8 mouse cellular contexts compared by ENCODE assay signal in genomic region chr4:43506536-43507185, GRCm38 (mm10). TPM values are rescaled to one million over a fixed set of nuclear protein-coding genes. Genes with fewer than 3 reads are reported as not detected.
DNase-seq lines count a peak whose midpoint lies in the region; ATAC-seq and TF ChIP-seq lines count a peak whose summit lies in the region.

Gene Car9 (plus strand): TSS chr4:43506966.

- H3K36me3 ChIP-seq in megakaryocyte, embryonic 14.5 days (replicated peaks; ENCODE audit: low read length), result peaks cover 38% of the 10 kb centered on the region
- H3K36me3 ChIP-seq in hindbrain, embryonic 12.5 days, result no peaks in the 10 kb centered on the region
- H3K36me3 ChIP-seq in small intestine, adult 2 months (ENCODE audit: control insufficient read depth, insufficient read depth, low read length), result 0 out of 2 replicates have a peak, but pooled peaks cover 2% of the 10 kb centered on the region

- peaks cover 74% of the 10 kb centered on the region for H3K4me1 ChIP-seq in megakaryocyte, embryonic 14.5 days
- peaks cover 20% of the 10 kb centered on the region for H3K4me1 ChIP-seq in hindbrain, embryonic 12.5 days
- peaks cover 21% of the 10 kb centered on the region; the same call in 1 of the 2 replicates for H3K4me1 ChIP-seq in small intestine, adult 2 months (ENCODE audit: control insufficient read depth, insufficient read depth, insufficient read length, low read length)

- no peaks in the 10 kb centered on the region for H3K27me3 ChIP-seq in megakaryocyte, embryonic 14.5 days (replicated peaks)
- H3K27me3 ChIP-seq in hindbrain, embryonic 12.5 days, result peaks cover 43% of the 10 kb centered on the region
- no peaks in the 10 kb centered on the region for H3K27me3 ChIP-seq in small intestine, adult 2 months (ENCODE audit: control insufficient read depth, insufficient read depth, low read length)

- DNase-seq in adrenal gland, postnatal 10 days, result peak; percentile 65
- DNase-seq in adrenal gland, adult 8-10 months, result no peak
- no peak for DNase-seq in layer of hippocampus, adult 9-10 months (ENCODE audit: low spot score)
- DNase-seq in testis, postnatal 14 days (ENCODE audit: low spot score), result no peak

- H3K9me3 ChIP-seq in megakaryocyte, embryonic 14.5 days, result no peaks in the 10 kb centered on the region
- H3K9me3 ChIP-seq in hindbrain, embryonic 12.5 days (replicated peaks), result no peaks in the 10 kb centered on the region

- H3K4me3 ChIP-seq in megakaryocyte, embryonic 14.5 days (replicated peaks), result peak within 1 kb of the TSS; percentile 94
- H3K4me3 ChIP-seq in hindbrain, embryonic 12.5 days, result no peak within 1 kb of the TSS
- peak within 1 kb of the TSS; percentile 87 for H3K4me3 ChIP-seq in small intestine, adult 2 months (ENCODE audit: low read depth, low read length)

- no peak for TF ChIP-seq POLR2A in small intestine, adult 2 months (IDR thresholded peaks at IDR 0.05; ENCODE audit: low read depth, low read length)

- ATAC-seq in megakaryocyte, adult 5-6 weeks (ENCODE audit: poor library complexity, severe bottlenecking), result no peak
- no peak for ATAC-seq in hindbrain, embryonic 12.5 days (ENCODE audit: low FRiP score)

- WGBS in hindbrain, embryonic 12.5 days, result 55% methylated on average over 9 of the region's 9 CpGs
- WGBS in small intestine, adult 2 months, result 22% methylated on average over 9 of the region's 9 CpGs

- no peak for TF ChIP-seq CTCF in small intestine, adult 2 months (IDR thresholded peaks at IDR 0.05; ENCODE audit: extremely low read depth, insufficient read length, insufficient replicate concordance, low read depth, low read length)

- peak within 1 kb of the TSS; percentile 47; the same call in 1 of the 2 replicates for H3K9ac ChIP-seq in hindbrain, embryonic 12.5 days

- peak within 1 kb of the TSS; percentile 58; the same call in 1 of the 2 replicates for H3K4me2 ChIP-seq in hindbrain, embryonic 12.5 days (replicated peaks)

- H3K27ac ChIP-seq in hindbrain, embryonic 12.5 days, result no peak within 1 kb of the TSS
- H3K27ac ChIP-seq in small intestine, adult 2 months (ENCODE audit: insufficient read depth, low read depth, low read length), result peak within 1 kb of the TSS; percentile 71

RNA-seq across cellular contexts. Expression of gene Car9, which starts in this region (rescaled TPM):
- under 1 TPM; 0.76 to 0.90 TPM for total RNA-seq in adrenal gland, postnatal 10 days (2021)
- under 1 TPM in 3 of 4 experiments, not detected in 1; 0.32 to 0.68 (median 0.56) TPM for total RNA-seq in adrenal gland, adult 8-10 months (2022)
- 1.4 and 11.2 TPM in 2 replicates for polyA plus RNA-seq in megakaryocyte, embryonic 14.5 days (2012; ENCODE audit: insufficient read depth, low replicate concordance)
- total RNA-seq in megakaryocyte, adult 5-6 weeks (2015), result 3.0 and 3.5 TPM in 2 replicates
- 0.41 and 1.1 TPM in 2 replicates for total RNA-seq in megakaryocyte, adult 5-6 weeks (2017)
- 1.3 and 1.5 TPM in 2 replicates for polyA plus RNA-seq in hindbrain, embryonic 12.5 days (2016; fragmentation: Nextera tagmentation; extraction: Ambion mirVana)
- 36.6 and 47.7 TPM in 2 replicates for polyA plus RNA-seq in small intestine, adult 2 months (2012; rRNA removed)

Comparison
In these comparisons a context has a peak if more than half of its experiments do, and no peak if none do; other contexts are left out.
1. Peak in DNase-seq in adrenal gland, postnatal 10 days; RNA of the gene not detected or under 1 TPM.